Mouse (Mus musculus): ENCODE data around the gene Slc6a16. TPM values are rescaled to one million over a fixed set of nuclear protein-coding genes. Genes with fewer than 3 reads are reported as not detected.

The Slc6a16 gene
- total RNA-seq, 2 experiments from 2014 or later: 1.7 to 2.8 TPM

DNA sequence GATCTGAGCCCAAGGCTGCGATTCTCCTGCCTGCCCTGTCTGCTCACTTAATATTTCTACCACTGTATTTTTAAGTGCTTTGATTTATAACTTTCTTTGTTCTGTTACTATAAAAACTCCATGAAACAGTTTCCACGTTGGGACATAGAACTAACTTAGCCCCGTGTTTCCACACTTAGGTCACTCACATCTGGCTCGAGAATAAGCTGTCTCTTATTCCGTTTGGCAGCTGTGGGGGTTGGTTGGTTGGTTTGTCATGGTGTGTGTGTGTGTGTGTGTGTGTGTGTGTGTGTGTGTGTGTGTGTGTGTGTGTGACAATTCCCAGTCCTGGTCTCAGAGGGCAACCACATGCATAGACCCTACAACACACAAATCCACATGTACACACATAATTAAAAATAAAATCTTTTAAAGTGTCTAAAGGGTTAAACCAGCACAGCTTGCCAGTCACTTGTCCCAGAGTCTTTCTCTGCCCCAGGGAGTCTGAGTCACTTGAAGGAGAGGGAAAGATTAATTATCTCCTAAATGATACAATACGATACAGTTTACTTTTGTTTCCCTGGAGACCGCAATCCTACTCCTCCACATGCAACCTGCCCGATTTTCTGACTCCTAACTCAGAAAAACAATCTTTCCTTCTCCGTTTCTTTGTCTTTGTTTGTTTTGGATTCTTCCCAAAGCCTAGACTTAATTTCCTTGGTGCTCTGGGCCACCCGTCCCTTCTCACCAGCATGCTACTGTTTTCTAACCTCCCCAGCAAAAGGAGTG, 72.0 kb downstream of the Slc6a16 start:
- TF ChIP-seq CTCF (conservative IDR thresholded peaks at IDR 0.05): no peak
- DNase-seq (ENCODE audit: low spot score in 2 of 2): no peak
- no peak overlapping the region for H3K4me3 ChIP-seq
- H3K27ac ChIP-seq: peak overlapping the region; percentile 86

DNA sequence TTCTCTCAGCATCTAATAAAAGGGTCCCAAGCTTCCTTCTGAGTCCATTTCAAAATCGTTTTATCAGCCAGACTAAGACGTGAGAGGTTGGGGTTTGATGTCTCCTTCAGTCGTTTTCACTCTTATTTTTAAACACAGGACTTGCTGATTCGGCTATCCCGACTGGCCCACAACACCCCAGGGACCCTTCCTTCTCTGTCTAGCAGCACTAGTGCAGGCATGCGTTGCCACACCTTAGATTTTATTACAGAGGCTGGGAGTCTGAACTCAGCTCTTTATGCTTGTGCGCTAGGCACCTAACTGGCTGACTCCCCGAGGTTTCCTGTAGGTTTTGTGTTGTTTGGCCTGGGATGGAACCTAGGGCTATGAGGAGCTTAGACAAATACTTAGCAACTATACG, 72.6 kb downstream of the Slc6a16 start:
- TF ChIP-seq CTCF (conservative IDR thresholded peaks at IDR 0.05): no peak
- H3K4me3 ChIP-seq: no peak overlapping the region
- peak overlapping the region; percentile 86 for H3K27ac ChIP-seq
- no peak for DNase-seq (ENCODE audit: low spot score in 2 of 2)

DNA sequence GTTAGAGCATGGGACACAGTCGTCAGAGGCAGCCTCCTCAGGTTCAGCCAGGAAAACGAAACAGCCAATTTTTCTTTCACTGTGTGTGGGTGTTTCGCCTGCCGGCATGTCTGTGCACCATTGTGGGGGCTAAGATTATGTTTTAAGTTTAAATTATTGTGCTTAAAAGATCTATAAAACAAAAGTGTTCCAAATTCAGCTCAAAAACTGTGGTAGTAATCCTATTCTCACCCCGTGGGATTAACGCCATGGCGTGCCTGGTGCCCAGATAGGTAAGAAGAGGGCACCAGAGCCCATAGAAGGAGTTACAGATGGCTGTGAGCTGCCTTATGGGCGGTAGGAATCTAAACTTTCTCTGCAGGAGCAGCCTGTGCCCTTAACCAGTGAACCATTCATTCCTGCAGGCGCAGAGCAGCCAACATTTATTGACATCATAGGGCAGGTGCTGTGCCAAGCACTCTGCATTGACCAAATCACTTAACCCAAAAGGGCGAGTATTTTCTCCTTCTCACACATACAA, 74.4 kb downstream of the Slc6a16 start:
- Histone ChIP-seq H3K4me3 (no peak overlapping the region), H3K27ac (peak overlapping the region; percentile 86)
- DNase-seq (ENCODE audit: low spot score in 2 of 2): no peak
- no peak for TF ChIP-seq CTCF (conservative IDR thresholded peaks at IDR 0.05)

GRCm38 (mm10) chr7:45316536-45316935, 75.7 kb downstream of the Slc6a16 start:
- TF ChIP-seq CTCF (conservative IDR thresholded peaks at IDR 0.05): no peak
- Histone ChIP-seq H3K4me3 (no peak overlapping the region), H3K27ac (peak overlapping the region; percentile 61)
- no peak for DNase-seq (ENCODE audit: low spot score in 2 of 2)

DNA sequence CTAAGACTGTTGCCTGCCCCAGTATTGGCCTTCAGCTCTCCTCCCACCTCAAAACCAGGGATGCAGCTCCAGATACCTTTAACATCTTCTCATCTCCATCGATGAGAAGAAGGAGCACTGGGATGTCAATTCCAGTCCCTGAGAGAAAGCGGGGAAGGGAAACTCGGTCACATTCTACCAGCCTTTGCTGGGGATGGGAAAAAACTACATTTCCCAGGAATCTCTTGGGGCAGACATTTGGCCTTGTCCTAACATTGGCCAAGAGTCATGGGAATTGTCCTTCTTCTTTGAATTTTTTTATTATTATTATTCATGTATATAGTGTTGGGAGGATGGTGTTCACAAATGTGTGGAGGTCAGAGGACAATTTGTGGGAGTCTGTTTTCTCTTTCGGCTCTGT, 81.4 kb downstream of the Slc6a16 start:
- Histone ChIP-seq H3K4me3 (no peak overlapping the region), H3K27ac (no peak overlapping the region)
- TF ChIP-seq CTCF (conservative IDR thresholded peaks at IDR 0.05): no peak
- no peak for DNase-seq (ENCODE audit: low spot score in 2 of 2)

Other genes with a start within 250 kb of the Slc6a16 start
- gene Irf3, start 243.4 kb upstream of the Slc6a16 start, total RNA-seq (2021): 10 to 100 TPM; 38.4 to 42.7 TPM
- 1 to 10 TPM; 2.5 to 3.7 TPM for gene Bcl2l12, start 242.4 kb upstream of the Slc6a16 start, total RNA-seq (2021)
- gene Scaf1, start 224.7 kb upstream of the Slc6a16 start, total RNA-seq (2021): 100 to 1,000 TPM; 166 to 168 TPM
- 10 to 100 TPM; 12.4 to 13.1 TPM for gene Rras, start 223.1 kb upstream of the Slc6a16 start, total RNA-seq (2021)
- gene Prr12, start 188.2 kb upstream of the Slc6a16 start, total RNA-seq (2021): 10 to 100 TPM; 77.6 to 81.4 TPM
- 10 to 100 TPM; 54.2 to 57.7 TPM for gene Nosip, start 178.7 kb upstream of the Slc6a16 start, total RNA-seq (2021)
- 1 to 10 TPM; 5.7 to 8.4 TPM for gene Prrg2, start 178.4 kb upstream of the Slc6a16 start, total RNA-seq (2021)
- gene Rcn3, start 148.9 kb upstream of the Slc6a16 start, total RNA-seq (2021): 10 to 100 TPM in 1 of 2 experiments, 1 to 10 TPM in 1; 7.5 to 11.7 TPM
- 10 to 100 TPM; 17.8 to 19.0 TPM for gene Fcgrt, start 137.2 kb upstream of the Slc6a16 start, total RNA-seq (2021)
- gene Rps11, start 116.6 kb upstream of the Slc6a16 start, total RNA-seq (2021): 100 to 1,000 TPM; 436 to 442 TPM
- gene Rpl13a, start 112.3 kb upstream of the Slc6a16 start, total RNA-seq (2021): 100 to 1,000 TPM; 808 to 856 TPM
- gene Gm45713, start 104.9 kb upstream of the Slc6a16 start, total RNA-seq (2021): not detected
- 1 to 10 TPM; 9.4 TPM for gene Flt3l, start 104.7 kb upstream of the Slc6a16 start, total RNA-seq (2021)
- 10 to 100 TPM; 43.0 to 46.1 TPM for gene Pih1d1, start 86.8 kb upstream of the Slc6a16 start, total RNA-seq (2021)
- 10 to 100 TPM; 13.2 to 13.3 TPM for gene Aldh16a1, start 86.5 kb upstream of the Slc6a16 start, total RNA-seq (2021)
- gene Slc17a7, start 77.1 kb upstream of the Slc6a16 start, total RNA-seq (2021): 1,000 to 10,000 TPM; 1,342 to 1,423 TPM
- gene Gfy, start 61.5 kb upstream of the Slc6a16 start, total RNA-seq (2021): under 1 TPM in 1 of 2 experiments, not detected in 1; 0.20 TPM
- not detected for gene Pth2, start 60.1 kb upstream of the Slc6a16 start, total RNA-seq (2021)
- 1 to 10 TPM; 3.5 to 3.9 TPM for gene Ccdc155, start 36.2 kb upstream of the Slc6a16 start, total RNA-seq (2021)
- gene Dkkl1, start 28.9 kb upstream of the Slc6a16 start, total RNA-seq (2021): 1 to 10 TPM; 1.6 TPM
- gene Tead2, start 25.3 kb upstream of the Slc6a16 start, total RNA-seq (2021): 1 to 10 TPM; 4.3 to 5.7 TPM
- gene Cd37, start 2.0 kb upstream of the Slc6a16 start, total RNA-seq (2021): 1 to 10 TPM; 3.7 to 5.5 TPM
- gene Slc6a21, start 36.4 kb downstream of the Slc6a16 start, total RNA-seq (2021): not detected
- gene Trpm4, start 92.7 kb downstream of the Slc6a16 start, total RNA-seq (2021): 10 to 100 TPM; 12.8 to 16.5 TPM
- under 1 TPM; 0.22 to 0.33 TPM for gene Hrc, start 94.2 kb downstream of the Slc6a16 start, total RNA-seq (2021)
- gene Ppfia3, start 125.9 kb downstream of the Slc6a16 start, total RNA-seq (2021): 100 to 1,000 TPM; 133 to 138 TPM
- gene Lin7b, start 129.5 kb downstream of the Slc6a16 start, total RNA-seq (2021): 100 to 1,000 TPM; 138 to 146 TPM
- gene Snrnp70, start 154.7 kb downstream of the Slc6a16 start, total RNA-seq (2021): 100 to 1,000 TPM; 456 to 514 TPM
- gene Kcna7, start 164.6 kb downstream of the Slc6a16 start, total RNA-seq (2021): not detected
- gene Ntf5, start 172.6 kb downstream of the Slc6a16 start, total RNA-seq (2021): not detected
- gene Lhb, start 179.7 kb downstream of the Slc6a16 start, total RNA-seq (2021): not detected
- 10 to 100 TPM; 16.1 to 20.3 TPM for gene Gys1, start 193.8 kb downstream of the Slc6a16 start, total RNA-seq (2021)
- gene Ruvbl2, start 197.0 kb downstream of the Slc6a16 start, total RNA-seq (2021): 10 to 100 TPM; 35.0 to 37.2 TPM
- gene Ftl1, start 218.8 kb downstream of the Slc6a16 start, total RNA-seq (2021): 100 to 1,000 TPM; 186 to 204 TPM
- gene Bax, start 225.8 kb downstream of the Slc6a16 start, total RNA-seq (2021): 10 to 100 TPM; 73.2 to 77.6 TPM
- not detected for gene Tulp2, start 240.8 kb downstream of the Slc6a16 start, total RNA-seq (2021)
- gene Gm45808, start 245.7 kb downstream of the Slc6a16 start, total RNA-seq (2021): 1 to 10 TPM; 2.1 to 3.1 TPM
- gene Dhdh, start 247.7 kb downstream of the Slc6a16 start, total RNA-seq (2021): 1 to 10 TPM; 4.3 to 4.4 TPM

Data from layer of hippocampus, adult 2 months (tissue).